Mouse (Mus musculus) liver, embryonic 13.5 days (tissue): ENCODE measurements around the gene Calr4. TPM values are rescaled to one million over a fixed set of nuclear protein-coding genes. Genes with fewer than 3 reads are reported as not detected.
A peak's percentile ranks its signal among the peaks of the same experiment; 100 is the strongest.

Experiments used
- ATAC-seq: fragments of 200-750 bp; cut with Nextera tagmentation; 2 replicates; pipeline ENCODE4 v1.8.0; 2017; ENCODE audit warnings: low read depth, mild to moderate bottlenecking, moderate number of reproducible peaks, moderate library complexity
- DNase-seq: peaks from one replicate; pipeline ENCODE4 v3.0.0; 2022
- H3K27ac ChIP-seq: fragments of 300-500 bp; sonication (generic); 2 replicates; pipeline ENCODE4 v1.5.1; 2015; ENCODE audit warnings: moderate library complexity, mild to moderate bottlenecking, inconsistent platforms
- H3K27me3 ChIP-seq: fragments of 300-500 bp; sonication (generic); 2 replicates; pipeline ENCODE4 v1.6.1; 2015; ENCODE audit warnings: mild to moderate bottlenecking, inconsistent platforms
- H3K36me3 ChIP-seq: fragments of 300-500 bp; sonication (generic); 2 replicates; pipeline ENCODE4 v1.6.1; 2015; ENCODE audit warnings: mild to moderate bottlenecking, inconsistent platforms
- H3K4me1 ChIP-seq: fragments of 300-500 bp; sonication (generic); replicated peaks from 2 replicates; pipeline ENCODE4 v1.6.1; 2015; ENCODE audit warnings: inconsistent platforms
- H3K4me2 ChIP-seq: fragments of 300-500 bp; sonication (generic); 2 replicates; pipeline ENCODE4 v1.6.1; 2015; ENCODE audit warnings: inconsistent platforms, mild to moderate bottlenecking, moderate library complexity
- H3K4me3 ChIP-seq: fragments of 300-500 bp; sonication (generic); replicated peaks from 2 replicates; pipeline ENCODE4 v1.5.1; 2015; ENCODE audit warnings: mild to moderate bottlenecking, inconsistent platforms
- H3K9ac ChIP-seq: fragments of 300-500 bp; sonication (generic); 2 replicates; pipeline ENCODE4 v1.6.1; 2015; ENCODE audit warnings: mild to moderate bottlenecking, inconsistent platforms
- H3K9me3 ChIP-seq: fragments of 300-500 bp; sonication (generic); replicated peaks from 2 replicates; pipeline ENCODE4 v1.6.1; 2016; ENCODE audit warnings: inconsistent platforms
- WGBS: fragments of 180-500 bp; shearing (Covaris S2); methylation state at CpG from one replicate; pipeline ENCODE4 v1.1.7; 2015; ENCODE audit not compliant: insufficient replicate concordance; 5-methylcytosine and 5-hydroxymethylcytosine counted together
- polyA plus RNA-seq: library from polyadenylated mRNA; unstranded; fragments of >200 nt; fragmentation: Nextera tagmentation; extraction: Ambion mirVana; gene quantifications from 2 replicates; pipeline ENCODE4 v1.2.1, GENCODE M21; 2015

The Calr4 gene
- polyA plus RNA-seq, 1 experiment from 2014 or later, result not detected

GRCm38 (mm10) chr4:109256791-109257190 is 22.5 kb downstream of the Calr4 start:
- DNase-seq, result no peak
- 83% methylated on average over 6 of the region's 6 CpGs for WGBS
- Histone ChIP-seq H3K4me1 (peaks cover 57% of the 10 kb centered on the region), H3K9me3 (no peaks in the 10 kb centered on the region), H3K9ac (no peak overlapping the region), H3K27ac (peak overlapping the region; percentile 73), H3K36me3 (no peaks in the 10 kb centered on the region), H3K4me3 (no peak overlapping the region), H3K4me2 (no peak overlapping the region), H3K27me3 (no peaks in the 10 kb centered on the region)
- ATAC-seq, result no peak

- Histone ChIP-seq H3K4me2 (no peak overlapping the region), H3K9me3 (no peaks in the 10 kb centered on the region), H3K27me3 (no peaks in the 10 kb centered on the region), H3K4me1 (peaks cover 52% of the 10 kb centered on the region), H3K4me3 (no peak overlapping the region), H3K9ac (no peak overlapping the region), H3K27ac (no peak overlapping the region), H3K36me3 (no peaks in the 10 kb centered on the region)
- DNase-seq (no peak), ATAC-seq (no peak)
Observed at GRCm38 (mm10) chr4:109257639-109258038, 23.4 kb downstream of the Calr4 start.

GRCm38 (mm10) chr4:109262068-109262467 is 27.8 kb downstream of the Calr4 start:
- DNase-seq (no peak), ATAC-seq (no peak)
- Histone ChIP-seq H3K4me3 (no peak overlapping the region), H3K27ac (no peak overlapping the region), H3K9me3 (no peaks in the 10 kb centered on the region), H3K36me3 (no peaks in the 10 kb centered on the region), H3K27me3 (no peaks in the 10 kb centered on the region), H3K9ac (no peak overlapping the region), H3K4me2 (no peak overlapping the region), H3K4me1 (peaks cover 17% of the 10 kb centered on the region)
- WGBS, result 58% methylated on average over 6 of the region's 6 CpGs

- no peaks in the 10 kb centered on the region for H3K36me3 ChIP-seq
- H3K4me2 ChIP-seq, result no peak overlapping the region
- no peaks in the 10 kb centered on the region for H3K27me3 ChIP-seq
- no peak overlapping the region for H3K27ac ChIP-seq
- 78% methylated on average over 3 of the region's 3 CpGs for WGBS
- peaks cover 13% of the 10 kb centered on the region for H3K4me1 ChIP-seq
- H3K4me3 ChIP-seq, result no peak overlapping the region
- ATAC-seq, result no peak
- no peak for DNase-seq
- H3K9ac ChIP-seq, result no peak overlapping the region
- H3K9me3 ChIP-seq, result no peaks in the 10 kb centered on the region
Observed at GRCm38 (mm10) chr4:109266056-109266455, 31.8 kb downstream of the Calr4 start.

- H3K36me3 ChIP-seq, result no peaks in the 10 kb centered on the region
Observed at GRCm38 (mm10) chr4:109266744-109267143, 32.5 kb downstream of the Calr4 start.

GRCm38 (mm10) chr4:109267452-109267851 is 33.2 kb downstream of the Calr4 start:
- H3K27ac ChIP-seq, result no peak overlapping the region
- peaks cover 13% of the 10 kb centered on the region for H3K4me1 ChIP-seq
- no peaks in the 10 kb centered on the region for H3K36me3 ChIP-seq
- H3K9me3 ChIP-seq, result no peaks in the 10 kb centered on the region
- DNase-seq, result no peak
- no peak for ATAC-seq
- no peak overlapping the region for H3K4me3 ChIP-seq
- no peak overlapping the region for H3K9ac ChIP-seq
- WGBS, result 57% methylated on average over 3 of the region's 3 CpGs
- H3K4me2 ChIP-seq, result no peak overlapping the region
- H3K27me3 ChIP-seq, result no peaks in the 10 kb centered on the region

More at GRCm38 (mm10) chr4:109266744-109267143, 32.5 kb downstream of the Calr4 start:
- no peaks in the 10 kb centered on the region for H3K27me3 ChIP-seq
- H3K4me2 ChIP-seq, result no peak overlapping the region
- DNase-seq (no peak), ATAC-seq (no peak)
- no peak overlapping the region for H3K9ac ChIP-seq
- H3K27ac ChIP-seq, result no peak overlapping the region
- 65% methylated on average over 2 of the region's 2 CpGs for WGBS
- no peaks in the 10 kb centered on the region for H3K9me3 ChIP-seq
- H3K4me1 ChIP-seq, result peaks cover 13% of the 10 kb centered on the region
- H3K4me3 ChIP-seq, result no peak overlapping the region

GRCm38 (mm10) chr4:109268903-109269302 is 34.6 kb downstream of the Calr4 start:
- H3K27ac ChIP-seq, result no peak overlapping the region
- WGBS, result 62% methylated on average over 3 of the region's 3 CpGs
- no peaks in the 10 kb centered on the region for H3K27me3 ChIP-seq
- no peak overlapping the region for H3K4me2 ChIP-seq
- no peak overlapping the region for H3K4me3 ChIP-seq
- H3K9me3 ChIP-seq, result no peaks in the 10 kb centered on the region
- no peaks in the 10 kb centered on the region for H3K36me3 ChIP-seq
- DNase-seq (no peak), ATAC-seq (no peak)
- H3K4me1 ChIP-seq, result peaks cover 6% of the 10 kb centered on the region; the same call in 1 of the 2 replicates
- no peak overlapping the region for H3K9ac ChIP-seq

- Histone ChIP-seq H3K4me1 (peaks cover 6% of the 10 kb centered on the region; the same call in 1 of the 2 replicates), H3K9me3 (no peaks in the 10 kb centered on the region), H3K27ac (no peak overlapping the region), H3K36me3 (no peaks in the 10 kb centered on the region), H3K4me2 (no peak overlapping the region), H3K9ac (no peak overlapping the region), H3K4me3 (no peak overlapping the region), H3K27me3 (no peaks in the 10 kb centered on the region)
- WGBS, result 73% methylated on average over 4 of the region's 4 CpGs
- no peak for DNase-seq
- ATAC-seq, result no peak
Observed at GRCm38 (mm10) chr4:109271803-109272202, 37.5 kb downstream of the Calr4 start.

- no peak overlapping the region for H3K4me3 ChIP-seq
- H3K4me2 ChIP-seq, result no peak overlapping the region
- DNase-seq (no peak), ATAC-seq (no peak)
- H3K9ac ChIP-seq, result no peak overlapping the region
- H3K4me1 ChIP-seq, result no peaks in the 10 kb centered on the region
- no peak overlapping the region for H3K27ac ChIP-seq
- no peaks in the 10 kb centered on the region for H3K27me3 ChIP-seq
- H3K36me3 ChIP-seq, result no peaks in the 10 kb centered on the region
- H3K9me3 ChIP-seq, result no peaks in the 10 kb centered on the region
- 76% methylated on average over 2 of the region's 2 CpGs for WGBS
Observed at GRCm38 (mm10) chr4:109273586-109274240, 39.4 kb downstream of the Calr4 start.

GRCm38 (mm10) chr4:109279689-109280458 is 45.6 kb downstream of the Calr4 start, which contains the start of gene Eps15:
Eps15 (plus strand) TSS chr4:109280268.
- DNase-seq (peak; percentile 93), ATAC-seq (peak; percentile 93)
- Histone ChIP-seq H3K9me3 (no peaks in the 10 kb centered on the region), H3K4me2 (peak within 1 kb of the TSS; percentile 91), H3K36me3 (no peaks in the 10 kb centered on the region), H3K27me3 (no peaks in the 10 kb centered on the region), H3K9ac (peak within 1 kb of the TSS; percentile 97), H3K4me1 (peaks cover 41% of the 10 kb centered on the region), H3K4me3 (peak within 1 kb of the TSS; percentile 96), H3K27ac (peak within 1 kb of the TSS; percentile 94)
- 3% methylated on average over 39 of the region's 44 CpGs for WGBS

GRCm38 (mm10) chr4:109280459-109281160 is 46.3 kb downstream of the Calr4 start:
- Histone ChIP-seq H3K9me3 (no peaks in the 10 kb centered on the region), H3K36me3 (no peaks in the 10 kb centered on the region), H3K4me3 (peak overlapping the region; percentile 96), H3K27ac (peak overlapping the region; percentile 94), H3K27me3 (no peaks in the 10 kb centered on the region), H3K4me1 (peaks cover 47% of the 10 kb centered on the region), H3K4me2 (peak overlapping the region; percentile 91), H3K9ac (peak overlapping the region; percentile 97)
- DNase-seq (peak; percentile 19), ATAC-seq (peak; percentile 77)
- under 1% methylated on average over 60 of the region's 85 CpGs for WGBS
